Mouse (Mus musculus): ENCODE data around the gene Gm21954. TPM values are rescaled to one million over a fixed set of nuclear protein-coding genes. Genes with fewer than 3 reads are reported as not detected.

Gene Gm21954
- polyA plus RNA-seq, 1 experiment from 2014 or later, result not detected

DNA sequence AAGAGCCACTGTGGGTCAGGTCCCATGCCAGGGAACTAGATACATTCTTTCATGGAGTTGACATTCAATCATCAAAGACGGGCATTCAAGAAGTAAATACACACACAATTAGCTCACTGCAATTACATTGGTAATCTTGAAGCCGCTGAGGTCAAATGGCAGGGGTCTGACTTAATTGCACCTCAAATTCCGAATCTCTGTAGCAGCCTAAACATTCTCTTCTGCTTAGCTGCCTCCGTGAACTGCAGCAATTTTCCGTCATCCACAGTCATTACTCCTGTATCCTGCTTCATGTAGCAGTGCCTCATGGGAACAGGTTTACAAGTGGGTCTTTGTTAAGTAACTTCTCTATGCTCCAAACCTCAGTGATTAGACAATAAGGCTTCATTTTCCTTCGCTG is 20.0 kb upstream of the Gm21954 start:
- Histone ChIP-seq H3K4me3 (no peak overlapping the region), H3K27me3 (no peaks in the 10 kb centered on the region), H3K4me1 (0 out of 2 replicates have a peak, but pooled peaks cover 3% of the 10 kb centered on the region), H3K9ac (no peak overlapping the region), H3K36me3 (peaks cover 10% of the 10 kb centered on the region; the same call in 1 of the 2 replicates), H3K9me3 (replicated peaks) (no peaks in the 10 kb centered on the region), H3K27ac (no peak overlapping the region), H3K4me2 (replicated peaks) (no peak overlapping the region)
- 50% methylated on average over 6 of the region's 6 CpGs for WGBS
- no peak for ATAC-seq (ENCODE audit: low FRiP score)

- peaks cover 16% of the 10 kb centered on the region for H3K36me3 ChIP-seq
- ATAC-seq (ENCODE audit: low FRiP score), result no peak
- no peaks in the 10 kb centered on the region for H3K9me3 ChIP-seq (replicated peaks)
- H3K4me2 ChIP-seq (replicated peaks), result no peak overlapping the region
- H3K4me3 ChIP-seq, result no peak overlapping the region
- H3K27me3 ChIP-seq, result no peaks in the 10 kb centered on the region
- no peaks in the 10 kb centered on the region for H3K4me1 ChIP-seq
- 79% methylated on average over 12 of the region's 12 CpGs for WGBS
- no peak overlapping the region for H3K27ac ChIP-seq
- no peak overlapping the region for H3K9ac ChIP-seq
These were observed 17.4 kb upstream of the Gm21954 start for GRCm38 (mm10) chr3:55489231-55489990.

DNA sequence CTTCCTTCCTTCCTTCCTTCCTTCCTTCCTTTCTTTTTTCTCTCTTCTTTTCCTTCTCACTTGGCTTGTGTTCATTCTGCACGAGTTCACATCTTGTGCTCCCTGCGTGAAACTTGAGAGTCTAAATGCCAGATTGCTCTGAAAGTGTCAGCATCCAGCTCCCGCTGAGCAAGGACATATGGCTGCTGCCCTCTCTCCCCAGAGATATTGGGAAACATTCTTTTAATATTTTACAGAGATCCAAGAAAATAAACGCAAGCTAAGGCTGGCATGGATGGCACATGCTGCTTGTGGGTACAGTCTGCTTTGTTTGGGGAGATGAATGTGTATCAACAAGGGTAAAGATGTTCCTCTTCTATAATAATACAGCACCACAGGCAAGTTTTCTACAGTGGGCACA is 11.3 kb upstream of the Gm21954 start:
- no peak overlapping the region for H3K9ac ChIP-seq
- no peak overlapping the region for H3K4me2 ChIP-seq (replicated peaks)
- H3K9me3 ChIP-seq (replicated peaks), result no peaks in the 10 kb centered on the region
- no peaks in the 10 kb centered on the region for H3K27me3 ChIP-seq
- H3K4me1 ChIP-seq, result no peaks in the 10 kb centered on the region
- 47% methylated on average over 4 of the region's 4 CpGs for WGBS
- H3K4me3 ChIP-seq, result no peak overlapping the region
- ATAC-seq (ENCODE audit: low FRiP score), result no peak
- H3K36me3 ChIP-seq, result peaks cover 12% of the 10 kb centered on the region
- H3K27ac ChIP-seq, result no peak overlapping the region

GRCm38 (mm10) chr3:55481140-55481539 is 9.1 kb upstream of the Gm21954 start:
- Histone ChIP-seq H3K4me2 (replicated peaks) (no peak overlapping the region), H3K36me3 (peaks cover 7% of the 10 kb centered on the region; the same call in 1 of the 2 replicates), H3K9me3 (replicated peaks) (no peaks in the 10 kb centered on the region), H3K4me1 (no peaks in the 10 kb centered on the region), H3K27ac (no peak overlapping the region), H3K9ac (no peak overlapping the region), H3K4me3 (no peak overlapping the region), H3K27me3 (no peaks in the 10 kb centered on the region)
- no peak for ATAC-seq (ENCODE audit: low FRiP score)
- WGBS, result 78% methylated on average over 1 of the region's 1 CpGs

DNA sequence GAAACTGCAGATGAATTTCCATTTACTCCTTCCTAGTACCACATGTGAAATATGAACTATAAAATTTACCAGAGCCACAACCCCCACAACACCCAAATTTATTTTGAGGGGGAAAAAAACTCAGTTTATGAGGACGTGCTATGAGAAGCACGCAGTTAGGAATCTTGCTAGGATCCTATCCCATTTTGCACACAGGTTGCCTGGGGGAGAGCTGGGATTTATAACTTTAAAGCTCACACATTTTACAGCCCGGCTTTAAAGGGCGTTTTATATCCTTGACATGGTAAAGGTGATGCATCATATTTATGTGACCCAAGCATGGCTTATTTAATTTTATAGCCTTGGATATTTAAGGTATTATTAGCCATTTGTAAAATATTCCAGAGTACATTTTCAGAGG is 7.3 kb upstream of the Gm21954 start:
- peaks cover 7% of the 10 kb centered on the region; the same call in 1 of the 2 replicates for H3K36me3 ChIP-seq
- no peak overlapping the region for H3K4me2 ChIP-seq (replicated peaks)
- no peak for ATAC-seq (ENCODE audit: low FRiP score)
- H3K4me3 ChIP-seq, result no peak overlapping the region
- H3K9me3 ChIP-seq (replicated peaks), result no peaks in the 10 kb centered on the region
- H3K9ac ChIP-seq, result no peak overlapping the region
- WGBS, result 87% methylated on average over 4 of the region's 4 CpGs
- H3K27me3 ChIP-seq, result no peaks in the 10 kb centered on the region
- H3K27ac ChIP-seq, result no peak overlapping the region
- no peaks in the 10 kb centered on the region for H3K4me1 ChIP-seq

- no peak overlapping the region for H3K4me2 ChIP-seq (replicated peaks)
- ATAC-seq (ENCODE audit: low FRiP score), result no peak
- 89% methylated on average over 7 of the region's 7 CpGs for WGBS
- H3K4me3 ChIP-seq, result no peak overlapping the region
- H3K4me1 ChIP-seq, result no peaks in the 10 kb centered on the region
- H3K27me3 ChIP-seq, result no peaks in the 10 kb centered on the region
- H3K27ac ChIP-seq, result no peak overlapping the region
- no peaks in the 10 kb centered on the region for H3K9me3 ChIP-seq (replicated peaks)
- H3K36me3 ChIP-seq, result no peaks in the 10 kb centered on the region
- H3K9ac ChIP-seq, result no peak overlapping the region
These were observed 4.7 kb upstream of the Gm21954 start for GRCm38 (mm10) chr3:55476694-55477093.

DNA sequence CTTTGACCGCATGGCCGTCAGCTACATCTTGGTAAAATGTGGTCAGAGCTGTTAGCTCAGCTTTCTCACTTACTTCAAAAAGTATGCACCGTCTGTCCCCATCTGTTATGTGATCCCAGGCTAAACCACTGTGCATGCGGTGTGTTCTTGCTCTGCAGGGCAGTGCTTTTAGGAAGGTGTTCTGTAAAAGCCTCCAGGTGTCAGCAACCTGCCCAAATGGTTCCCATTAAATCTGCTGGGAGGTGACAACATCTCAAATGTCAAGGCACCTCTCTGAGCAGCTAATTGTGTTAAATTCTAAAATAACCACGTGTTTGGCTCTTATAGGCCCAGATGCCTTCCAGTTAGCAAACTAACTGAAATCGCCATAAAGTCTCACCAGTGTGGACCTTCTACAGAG is 1.1 kb upstream of the Gm21954 start:
- WGBS, result 67% methylated on average over 6 of the region's 6 CpGs

DNA sequence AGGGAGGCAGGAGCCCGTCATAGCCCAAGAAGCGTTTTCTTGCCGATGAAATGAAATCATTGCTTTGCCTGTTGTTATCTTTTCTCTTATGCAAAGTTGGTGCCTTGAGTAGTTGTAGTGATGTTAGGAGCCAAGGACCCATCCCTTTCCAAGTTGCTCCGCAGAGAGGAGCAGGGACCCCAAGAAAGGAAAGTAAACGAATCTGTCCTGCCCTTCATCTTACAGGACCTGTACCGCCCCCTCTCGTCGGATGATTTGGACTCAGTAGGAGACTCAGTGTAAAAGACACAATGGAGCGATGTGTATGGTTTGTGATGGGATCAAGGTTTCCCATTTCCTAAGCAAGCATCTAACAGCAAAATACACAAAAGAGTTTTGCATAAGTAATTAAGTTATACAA is 5.7 kb downstream of the Gm21954 start:
- ATAC-seq (ENCODE audit: low FRiP score), result no peak
- H3K27me3 ChIP-seq, result no peaks in the 10 kb centered on the region
- no peak overlapping the region for H3K4me2 ChIP-seq (replicated peaks)
- H3K27ac ChIP-seq, result no peak overlapping the region
- no peak overlapping the region for H3K4me3 ChIP-seq
- no peaks in the 10 kb centered on the region for H3K36me3 ChIP-seq
- H3K9me3 ChIP-seq (replicated peaks), result no peaks in the 10 kb centered on the region
- H3K4me1 ChIP-seq, result peaks cover 13% of the 10 kb centered on the region
- no peak overlapping the region for H3K9ac ChIP-seq
- WGBS, result 68% methylated on average over 9 of the region's 9 CpGs

More for the DNA sequence above, 1.1 kb upstream of the Gm21954 start:
- H3K4me3 ChIP-seq, result no peak overlapping the region
- no peak for ATAC-seq (ENCODE audit: low FRiP score)
- H3K4me2 ChIP-seq (replicated peaks), result no peak overlapping the region
- no peaks in the 10 kb centered on the region for H3K9me3 ChIP-seq (replicated peaks)
- H3K36me3 ChIP-seq, result no peaks in the 10 kb centered on the region
- no peaks in the 10 kb centered on the region for H3K27me3 ChIP-seq
- H3K27ac ChIP-seq, result no peak overlapping the region
- H3K9ac ChIP-seq, result no peak overlapping the region
- no peaks in the 10 kb centered on the region for H3K4me1 ChIP-seq

- no peaks in the 10 kb centered on the region for H3K27me3 ChIP-seq
- no peak overlapping the region for H3K4me2 ChIP-seq (replicated peaks)
- H3K9ac ChIP-seq, result no peak overlapping the region
- 82% methylated on average over 8 of the region's 8 CpGs for WGBS
- H3K36me3 ChIP-seq, result no peaks in the 10 kb centered on the region
- peaks cover 18% of the 10 kb centered on the region for H3K4me1 ChIP-seq
- no peak for ATAC-seq (ENCODE audit: low FRiP score)
- H3K4me3 ChIP-seq, result no peak overlapping the region
- H3K9me3 ChIP-seq (replicated peaks), result no peaks in the 10 kb centered on the region
- no peak overlapping the region for H3K27ac ChIP-seq
These were observed 6.2 kb downstream of the Gm21954 start for GRCm38 (mm10) chr3:55465785-55466184.

DNA sequence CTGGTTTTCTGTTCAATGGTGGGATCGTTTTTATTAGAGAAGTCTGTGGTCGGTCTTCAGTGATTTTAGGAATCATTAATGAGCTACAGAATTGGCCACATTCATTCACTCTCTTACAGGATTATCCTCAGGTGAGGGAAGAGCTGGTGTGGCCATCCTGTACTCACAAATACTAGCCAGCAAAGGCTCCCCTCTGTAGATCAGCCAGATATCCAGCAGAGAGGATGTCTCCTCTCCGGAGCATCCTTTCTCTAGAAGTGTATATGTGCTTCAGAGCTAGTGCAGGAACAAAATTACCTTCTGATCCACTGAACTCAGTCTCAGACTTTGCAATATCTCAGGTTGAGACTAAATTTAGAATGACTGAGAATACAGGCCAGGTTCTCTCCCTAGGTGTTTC is 7.8 kb downstream of the Gm21954 start:
- Histone ChIP-seq H3K9me3 (replicated peaks) (no peaks in the 10 kb centered on the region), H3K4me2 (replicated peaks) (no peak overlapping the region), H3K4me1 (peaks cover 19% of the 10 kb centered on the region)

DNA sequence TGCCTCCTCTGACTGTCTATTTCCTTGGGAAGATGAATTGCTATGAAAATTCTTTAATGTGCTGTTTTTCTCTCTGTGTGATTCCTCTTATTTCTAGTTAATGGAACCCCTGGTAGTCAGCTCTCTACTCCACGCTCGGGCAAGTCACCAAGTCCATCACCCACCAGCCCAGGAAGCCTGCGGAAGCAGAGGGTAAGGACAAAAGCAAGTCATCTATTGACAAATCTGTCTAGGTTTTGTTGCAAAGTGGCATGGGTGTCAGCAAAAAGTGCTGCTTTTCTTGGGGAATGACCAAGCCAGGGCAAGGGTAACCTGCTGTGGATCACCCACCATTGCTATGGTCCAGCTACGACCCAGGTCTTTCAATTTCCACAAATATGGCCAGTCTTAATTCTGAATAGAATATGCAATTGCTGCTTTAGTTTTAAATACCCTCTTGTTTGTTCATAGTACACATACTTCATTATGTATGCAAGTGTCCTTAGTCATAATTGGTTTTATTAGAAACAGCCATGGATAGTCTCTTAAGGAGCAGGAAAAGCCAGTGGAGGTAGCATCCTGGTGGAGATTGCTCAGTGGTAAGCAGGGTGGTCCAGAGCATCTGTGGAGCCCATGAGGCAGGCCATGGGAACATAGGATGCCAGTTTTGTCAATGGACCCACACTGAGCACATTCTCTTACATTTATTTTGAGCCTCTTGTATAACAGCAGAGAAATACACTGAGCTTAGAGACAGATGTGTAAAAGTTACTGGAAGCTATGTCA is 8.9 kb downstream of the Gm21954 start:
- Histone ChIP-seq H3K9ac (no peak overlapping the region), H3K4me1 (peaks cover 19% of the 10 kb centered on the region), H3K4me3 (no peak overlapping the region), H3K27ac (no peak overlapping the region), H3K27me3 (no peaks in the 10 kb centered on the region), H3K36me3 (no peaks in the 10 kb centered on the region), H3K4me2 (replicated peaks) (no peak overlapping the region), H3K9me3 (replicated peaks) (no peaks in the 10 kb centered on the region)
- no peak for ATAC-seq (ENCODE audit: low FRiP score)
- WGBS, result 77% methylated on average over 4 of the region's 4 CpGs

More for the DNA sequence above, 7.8 kb downstream of the Gm21954 start:
- ATAC-seq (ENCODE audit: low FRiP score), result no peak
- Histone ChIP-seq H3K9ac (no peak overlapping the region), H3K27me3 (no peaks in the 10 kb centered on the region), H3K4me3 (no peak overlapping the region), H3K27ac (no peak overlapping the region), H3K36me3 (no peaks in the 10 kb centered on the region)
- 71% methylated on average over 3 of the region's 3 CpGs for WGBS

- 3% methylated on average over 17 of the region's 17 CpGs for WGBS
- Histone ChIP-seq H3K27ac (peak overlapping the region; percentile 64), H3K9ac (peak overlapping the region; percentile 29; the same call in 1 of the 2 replicates), H3K4me3 (peak overlapping the region; percentile 20), H3K36me3 (no peaks in the 10 kb centered on the region), H3K4me2 (replicated peaks) (peak overlapping the region; percentile 52), H3K27me3 (no peaks in the 10 kb centered on the region), H3K4me1 (peaks cover 19% of the 10 kb centered on the region), H3K9me3 (replicated peaks) (no peaks in the 10 kb centered on the region)
- peak; percentile 93 for ATAC-seq (ENCODE audit: low FRiP score)
These were observed 10.0 kb downstream of the Gm21954 start for GRCm38 (mm10) chr3:55461685-55462655.

All from hindbrain, embryonic 12.5 days (tissue).